Mouse (Mus musculus) liver, embryonic 14.5 days (tissue): ENCODE data around the gene Mob1b.

Experiments used
- CTCF ChIP-seq: IDR thresholded peaks from 2 replicates; pipeline ENCODE4 v1.5.1; 2016; ENCODE audit warnings: antibody characterized with exemption, low read depth, control low read depth
- EP300 ChIP-seq: IDR thresholded peaks from 2 replicates; pipeline ENCODE4 v1.6.1; 2016; ENCODE audit warnings: antibody characterized with exemption, low read depth

DNA sequence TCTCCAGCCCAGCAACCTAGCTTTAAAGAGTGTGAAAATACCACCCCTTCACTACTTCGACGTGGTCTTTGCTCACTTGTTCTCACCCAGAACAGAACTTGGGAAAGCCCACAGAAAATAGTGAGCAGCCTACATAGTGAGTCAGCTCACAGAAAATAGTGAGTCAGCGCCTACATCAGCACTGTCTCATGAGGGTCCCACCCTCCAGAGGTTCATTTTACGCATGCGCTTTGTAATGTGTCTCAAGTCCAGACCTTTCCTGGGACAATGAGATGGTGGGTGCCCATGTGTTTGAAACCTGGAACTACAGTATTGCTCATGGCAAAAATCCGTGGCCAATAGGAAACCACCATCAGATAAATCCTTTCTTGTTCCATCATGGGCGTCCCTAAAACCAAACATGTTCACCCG is 32.7 kb upstream of the Mob1b start:
- TF ChIP-seq EP300: no peak
- TF ChIP-seq CTCF: no peak
